Mouse (Mus musculus) lung, postnatal 0 days (tissue): ENCODE data around the gene Nubpl.

Experiments used
- CTCF ChIP-seq: IDR thresholded peaks from 2 replicates; pipeline ENCODE4 v1.5.1; 2016; ENCODE audit warnings: antibody characterized with exemption, mild to moderate bottlenecking
- EP300 ChIP-seq: IDR thresholded peaks from 2 replicates; pipeline ENCODE4 v1.6.1; 2016; ENCODE audit warnings: antibody characterized with exemption, mild to moderate bottlenecking, control low read depth

DNA sequence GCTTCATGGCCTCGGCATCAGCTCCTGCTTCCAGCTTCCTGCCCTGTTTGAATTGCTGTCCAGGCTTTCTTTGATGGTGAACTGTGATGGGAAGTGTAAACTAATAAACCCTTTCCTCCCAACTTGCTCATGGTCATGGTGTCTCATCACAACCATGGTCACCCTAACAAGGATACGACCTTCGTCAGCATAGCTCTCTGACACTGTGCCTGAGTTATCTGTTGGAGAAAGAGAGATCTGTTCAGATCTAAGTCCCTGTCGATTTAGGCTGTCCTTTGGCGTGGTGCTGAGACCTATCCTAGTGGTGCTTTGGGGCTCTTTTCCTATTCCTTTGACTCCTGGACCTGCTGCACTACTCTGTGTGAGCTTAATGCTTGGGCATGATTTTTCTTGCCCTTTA lies 156.6 kb downstream of the Nubpl start:
- TF ChIP-seq CTCF, result no peak
- TF ChIP-seq EP300, result no peak
